In genomic region chr16:90869361-90869760, GRCm38 (mm10) we compare ENCODE assay signal across 20 mouse cellular contexts. TPM values are rescaled to one million over a fixed set of nuclear protein-coding genes. Genes with fewer than 3 reads are reported as not detected.
DNase-seq lines count a peak whose midpoint lies in the region; ATAC-seq lines count a peak whose summit lies in the region.
"Had no signal": no experiment of that assay in that cellular context is flagged by ENCODE, and none has a peak within 500 bp of the region (broad histone marks: within the 10 kb centered on the region; RNA-seq: fewer than 3 reads in every experiment).

No protein-coding gene starts in this region.

- H3K36me3 ChIP-seq in limb, embryonic 11.5 days (ENCODE audit: control insufficient read depth, insufficient read depth, low read length) = no peaks in the 10 kb centered on the region
- H3K36me3 ChIP-seq in limb, embryonic 10.5 days = no peaks in the 10 kb centered on the region
- no peaks in the 10 kb centered on the region for H3K36me3 ChIP-seq in hindbrain, embryonic 16.5 days (ENCODE audit: control insufficient read depth, insufficient read depth, low read length)
- H3K36me3 ChIP-seq: forebrain, embryonic 10.5 days; heart, embryonic 13.5 days; limb, embryonic 15.5 days; liver, embryonic 15.5 days; midbrain, embryonic 10.5 days had no signal

- no peak for DNase-seq in limb, embryonic 11.5 days (ENCODE audit: low spot score)
- no peak for DNase-seq in limb, embryonic 10.5 days (ENCODE audit: low spot score)
- peak; percentile 53 for DNase-seq in kidney, adult 9 months
- peak; percentile 62 to 72 for DNase-seq in kidney, postnatal 36 days
- DNase-seq in right cerebral cortex, postnatal 14 days = no peak
- no peak for DNase-seq in frontal cortex, postnatal 25 days (ENCODE audit: low spot score in 2 of 2)
- DNase-seq: adrenal gland, postnatal 36 days; cerebellum, adult 11-12 months; cerebellum, postnatal 25 days; forebrain, postnatal 0 days; layer of hippocampus, postnatal 36 days had no signal

- no peaks in the 10 kb centered on the region for H3K27me3 ChIP-seq in limb, embryonic 11.5 days (ENCODE audit: control insufficient read depth, insufficient read depth, low read length)
- peaks cover 7% of the 10 kb centered on the region; the same call in 1 of the 2 replicates for H3K27me3 ChIP-seq in limb, embryonic 10.5 days (ENCODE audit: low read depth, poor library complexity, severe bottlenecking)
- no peaks in the 10 kb centered on the region for H3K27me3 ChIP-seq in hindbrain, embryonic 16.5 days (replicated peaks; ENCODE audit: control insufficient read depth, insufficient read depth, low read length)
- H3K27me3 ChIP-seq: heart, embryonic 13.5 days; limb, embryonic 15.5 days had no signal

- peaks cover 9% of the 10 kb centered on the region for H3K4me1 ChIP-seq in limb, embryonic 11.5 days (ENCODE audit: control insufficient read depth, insufficient read depth, low read length)
- peaks cover 52% of the 10 kb centered on the region for H3K4me1 ChIP-seq in limb, embryonic 10.5 days
- H3K4me1 ChIP-seq in hindbrain, embryonic 16.5 days (ENCODE audit: control insufficient read depth, insufficient read depth, low read depth, low read length) = no peaks in the 10 kb centered on the region; the same call in 1 of the 2 replicates
- H3K4me1 ChIP-seq: liver, embryonic 15.5 days had no signal

- 67% methylated on average over 4 of the region's 4 CpGs for WGBS in limb, embryonic 11.5 days
- 72% methylated on average over 4 of the region's 4 CpGs for WGBS in limb, embryonic 10.5 days
- WGBS in hindbrain, embryonic 16.5 days = 95% methylated on average over 4 of the region's 4 CpGs

- H3K9me3 ChIP-seq in limb, embryonic 11.5 days (ENCODE audit: control insufficient read depth, low read length) = no peaks in the 10 kb centered on the region
- H3K9me3 ChIP-seq in limb, embryonic 10.5 days (replicated peaks) = no peaks in the 10 kb centered on the region
- no peaks in the 10 kb centered on the region for H3K9me3 ChIP-seq in hindbrain, embryonic 16.5 days (ENCODE audit: control insufficient read depth, low read length)
- H3K9me3 ChIP-seq: forebrain, embryonic 10.5 days; heart, embryonic 13.5 days; limb, embryonic 15.5 days; liver, embryonic 15.5 days; midbrain, embryonic 10.5 days had no signal

- no peak overlapping the region for H3K4me2 ChIP-seq in limb, embryonic 11.5 days (ENCODE audit: low read depth, severe bottlenecking)
- H3K4me2 ChIP-seq in hindbrain, embryonic 16.5 days (ENCODE audit: low read length) = no peak overlapping the region
- H3K4me2 ChIP-seq: heart, embryonic 13.5 days; limb, embryonic 15.5 days; liver, embryonic 15.5 days had no signal

- 0 out of 2 replicates have a peak, but pooled peaks have one; percentile 36 for ATAC-seq in limb, embryonic 11.5 days (ENCODE audit: insufficient number of reproducible peaks, low FRiP score, low TSS enrichment, low read depth)
- ATAC-seq in hindbrain, embryonic 16.5 days = no peak
- ATAC-seq: forebrain, postnatal 0 days; hindbrain, postnatal 0 days had no signal

- no peak overlapping the region for H3K9ac ChIP-seq in limb, embryonic 11.5 days (ENCODE audit: low read length)
- no peak overlapping the region for H3K9ac ChIP-seq in hindbrain, embryonic 16.5 days (ENCODE audit: low read depth, low read length)
- H3K9ac ChIP-seq: forebrain, postnatal 0 days; heart, embryonic 13.5 days; limb, embryonic 15.5 days; liver, embryonic 15.5 days had no signal

- no peak overlapping the region for H3K27ac ChIP-seq in limb, embryonic 11.5 days (replicated peaks; ENCODE audit: low read depth, low read length)
- H3K27ac ChIP-seq in limb, embryonic 10.5 days = no peak overlapping the region; the same call in 1 of the 2 replicates
- H3K27ac ChIP-seq in hindbrain, embryonic 16.5 days (ENCODE audit: low read depth, low read length) = no peak overlapping the region
- H3K27ac ChIP-seq: forebrain, embryonic 10.5 days; heart, embryonic 13.5 days; hindbrain, postnatal 0 days; layer of hippocampus, adult 2 months; limb, embryonic 15.5 days; liver, embryonic 15.5 days; macrophage; midbrain, embryonic 10.5 days had no signal

- H3K4me3 ChIP-seq in limb, embryonic 11.5 days (ENCODE audit: low read depth, low read length) = no peak overlapping the region
- H3K4me3 ChIP-seq in limb, embryonic 10.5 days = no peak overlapping the region
- H3K4me3 ChIP-seq in hindbrain, embryonic 16.5 days (ENCODE audit: low read length) = no peak overlapping the region
- H3K4me3 ChIP-seq: forebrain, embryonic 10.5 days; heart, embryonic 13.5 days; layer of hippocampus, adult 2 months; limb, embryonic 15.5 days; liver, embryonic 15.5 days; midbrain, embryonic 10.5 days had no signal

RNA-seq across cellular contexts. Expression of gene Eva1c, which starts 42.8 kb away (rescaled TPM):
- 0.23 and 0.44 TPM in 2 replicates for polyA plus RNA-seq in limb, embryonic 11.5 days (2014; fragmentation: Nextera tagmentation; extraction: Ambion mirVana)
- polyA plus RNA-seq in limb, embryonic 10.5 days (2016; fragmentation: Nextera tagmentation; extraction: Ambion mirVana) = 0.16 and 0.43 TPM in 2 replicates
- polyA plus RNA-seq in hindbrain, embryonic 16.5 days (2015; fragmentation: Nextera tagmentation; extraction: Ambion mirVana) = 4.4 and 4.8 TPM in 2 replicates
- polyA plus RNA-seq: macrophage had no signal

RNA-seq across cellular contexts. Expression of gene Urb1, which starts 59.1 kb away (rescaled TPM):
- polyA plus RNA-seq in limb, embryonic 11.5 days (2014; fragmentation: Nextera tagmentation; extraction: Ambion mirVana) = 16.6 and 16.7 TPM in 2 replicates
- 14.1 and 14.2 TPM in 2 replicates for polyA plus RNA-seq in limb, embryonic 10.5 days (2016; fragmentation: Nextera tagmentation; extraction: Ambion mirVana)
- 8.2 and 9.2 TPM in 2 replicates for polyA plus RNA-seq in hindbrain, embryonic 16.5 days (2015; fragmentation: Nextera tagmentation; extraction: Ambion mirVana)

Comparison
In these comparisons a context has a peak if more than half of its experiments do, and no peak if none do; other contexts are left out.
1. DNase-seq: peak in kidney, adult 9 months (single experiment) and kidney, postnatal 36 days (2 of 2); none in limb, embryonic 11.5 days (single experiment), limb, embryonic 10.5 days (single experiment), right cerebral cortex, postnatal 14 days (single experiment) and frontal cortex, postnatal 25 days (0 of 2).